Mouse (Mus musculus): ENCODE results near the gene Scrn1.

DNA sequence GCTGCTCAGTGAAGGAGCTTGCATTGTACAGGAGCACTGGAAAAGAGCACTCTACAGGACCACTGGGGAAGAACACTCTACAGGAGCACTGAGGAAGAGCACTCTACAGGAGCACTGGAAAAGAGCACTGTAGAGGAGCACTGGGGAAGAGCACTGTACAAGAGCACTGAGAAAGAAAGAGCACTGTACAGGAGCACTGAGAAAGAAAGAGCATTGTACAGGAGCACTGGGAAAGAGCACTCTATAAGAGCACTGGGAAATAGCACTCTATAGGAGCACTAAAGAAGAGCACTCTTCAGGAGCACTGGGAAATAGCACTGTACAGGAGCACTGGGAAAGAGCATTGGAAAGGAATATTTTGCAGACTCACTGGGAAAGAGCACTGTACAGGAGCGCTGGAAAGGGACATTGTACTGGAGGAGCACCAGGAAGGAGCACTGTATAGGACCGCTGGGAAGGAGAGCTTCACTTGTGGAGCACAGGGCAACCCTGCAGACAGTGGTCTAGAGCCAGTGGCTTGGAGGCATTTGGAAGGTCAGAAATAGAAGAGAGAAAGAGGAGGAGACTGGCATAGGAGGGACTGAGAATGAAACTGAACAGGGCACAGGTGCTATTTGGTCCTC lies 49.7 kb downstream of the Scrn1 start:
- TF ChIP-seq POLR2A (IDR thresholded peaks at IDR 0.05; ENCODE audit: borderline replicate concordance, low read depth, low read length) (no peak), CTCF (IDR thresholded peaks at IDR 0.05; ENCODE audit: low read depth, low read length) (no peak)
